Comparison of ENCODE assay signal across 8 mouse cellular contexts in the genomic region with DNA sequence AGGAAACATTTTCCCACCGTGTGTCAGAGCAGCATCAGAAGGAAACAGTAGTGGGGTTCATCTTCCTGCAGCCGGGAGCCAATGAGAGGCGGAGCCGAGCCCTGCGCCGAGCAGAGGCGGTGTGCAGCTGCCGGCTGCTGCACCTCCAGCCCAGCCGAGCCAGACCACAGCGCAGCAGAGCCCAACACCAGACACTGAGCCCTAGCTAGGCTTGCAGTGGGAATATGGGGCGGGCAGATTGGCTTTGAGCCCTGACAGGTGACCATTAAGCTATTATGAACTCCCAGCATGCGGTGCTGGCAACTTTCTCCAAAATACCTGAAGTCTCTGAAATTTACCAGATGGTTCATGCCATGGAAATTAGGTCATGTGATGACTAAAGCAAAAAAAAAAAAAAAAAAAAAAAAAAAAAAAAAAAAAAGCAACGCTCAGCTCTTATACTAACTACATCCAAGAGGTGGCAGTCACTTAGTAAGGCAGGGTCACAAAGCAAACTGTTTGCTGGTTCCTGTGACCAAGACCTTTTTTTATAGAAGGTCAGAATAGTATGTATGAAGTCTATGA.
DNase-seq lines count a peak whose midpoint lies in the region; ATAC-seq lines count a peak whose summit lies in the region.

No protein-coding gene starts in this region.

- no peaks in the 10 kb centered on the region for H3K27me3 ChIP-seq in embryonic facial prominence, embryonic 12.5 days
- no peaks in the 10 kb centered on the region for H3K27me3 ChIP-seq in limb, embryonic 13.5 days
- H3K27me3 ChIP-seq in midbrain, embryonic 15.5 days (replicated peaks) = no peaks in the 10 kb centered on the region

- peak overlapping the region; percentile 51 for H3K4me2 ChIP-seq in embryonic facial prominence, embryonic 12.5 days (replicated peaks)
- H3K4me2 ChIP-seq in limb, embryonic 13.5 days (replicated peaks) = peak overlapping the region; percentile 72
- peak overlapping the region; percentile 58 for H3K4me2 ChIP-seq in midbrain, embryonic 15.5 days

- H3K9ac ChIP-seq in embryonic facial prominence, embryonic 12.5 days = peak overlapping the region; percentile 39
- H3K9ac ChIP-seq in limb, embryonic 13.5 days = peak overlapping the region; percentile 66
- H3K9ac ChIP-seq in midbrain, embryonic 15.5 days = peak overlapping the region; percentile 55

- H3K4me3 ChIP-seq in embryonic facial prominence, embryonic 12.5 days = peak overlapping the region; percentile 37
- peak overlapping the region; percentile 44 for H3K4me3 ChIP-seq in limb, embryonic 13.5 days
- peak overlapping the region; percentile 53 for H3K4me3 ChIP-seq in midbrain, embryonic 15.5 days

- no peaks in the 10 kb centered on the region for H3K9me3 ChIP-seq in embryonic facial prominence, embryonic 12.5 days
- H3K9me3 ChIP-seq in limb, embryonic 13.5 days = no peaks in the 10 kb centered on the region
- no peaks in the 10 kb centered on the region for H3K9me3 ChIP-seq in midbrain, embryonic 15.5 days

- DNase-seq in urinary bladder, adult 18-20 months (ENCODE audit: low spot score in 2 of 2) = peak; percentile 35 to 65
- DNase-seq in urinary bladder, postnatal 10 days (ENCODE audit: low spot score) = no peak
- peak; percentile 80 to 85 for DNase-seq in heart, adult 18-20 months
- peak; percentile 74 for DNase-seq in kidney, adult 18-20 months
- DNase-seq in spleen, adult 18-20 months = peak; percentile 67 to 71

- peak overlapping the region; percentile 51; the same call in 1 of the 2 replicates for H3K27ac ChIP-seq in embryonic facial prominence, embryonic 12.5 days
- H3K27ac ChIP-seq in limb, embryonic 13.5 days = peak overlapping the region; percentile 44
- peak overlapping the region; percentile 92 for H3K27ac ChIP-seq in midbrain, embryonic 15.5 days

- ATAC-seq in embryonic facial prominence, embryonic 12.5 days (ENCODE audit: insufficient number of reproducible peaks, insufficient read depth, low FRiP score, low TSS enrichment) = peak; percentile 96
- peak; percentile 97 for ATAC-seq in limb, embryonic 13.5 days (ENCODE audit: low FRiP score, low read depth)
- ATAC-seq in midbrain, embryonic 15.5 days (replicated peaks) = peak; percentile 99

- under 1% methylated on average over 13 of the region's 13 CpGs for WGBS in embryonic facial prominence, embryonic 12.5 days
- 0% methylated on average over 13 of the region's 13 CpGs for WGBS in limb, embryonic 13.5 days
- under 1% methylated on average over 13 of the region's 13 CpGs for WGBS in midbrain, embryonic 15.5 days

- no peaks in the 10 kb centered on the region for H3K36me3 ChIP-seq in embryonic facial prominence, embryonic 12.5 days
- H3K36me3 ChIP-seq in limb, embryonic 13.5 days = no peaks in the 10 kb centered on the region
- H3K36me3 ChIP-seq in midbrain, embryonic 15.5 days (replicated peaks) = no peaks in the 10 kb centered on the region

- H3K4me1 ChIP-seq in embryonic facial prominence, embryonic 12.5 days = no peaks in the 10 kb centered on the region; the same call in 1 of the 2 replicates
- peaks cover 4% of the 10 kb centered on the region for H3K4me1 ChIP-seq in limb, embryonic 13.5 days
- peaks cover 10% of the 10 kb centered on the region; the same call in 1 of the 2 replicates for H3K4me1 ChIP-seq in midbrain, embryonic 15.5 days
